Mouse (Mus musculus) MN1 (cell line): ENCODE results near the gene Gm44805.

Source experiments
- DNase-seq: peaks from one replicate; pipeline ENCODE4 v3.0.0-alpha.2; 2016; ENCODE audit warnings: low spot score

The Gm44805 gene

DNA sequence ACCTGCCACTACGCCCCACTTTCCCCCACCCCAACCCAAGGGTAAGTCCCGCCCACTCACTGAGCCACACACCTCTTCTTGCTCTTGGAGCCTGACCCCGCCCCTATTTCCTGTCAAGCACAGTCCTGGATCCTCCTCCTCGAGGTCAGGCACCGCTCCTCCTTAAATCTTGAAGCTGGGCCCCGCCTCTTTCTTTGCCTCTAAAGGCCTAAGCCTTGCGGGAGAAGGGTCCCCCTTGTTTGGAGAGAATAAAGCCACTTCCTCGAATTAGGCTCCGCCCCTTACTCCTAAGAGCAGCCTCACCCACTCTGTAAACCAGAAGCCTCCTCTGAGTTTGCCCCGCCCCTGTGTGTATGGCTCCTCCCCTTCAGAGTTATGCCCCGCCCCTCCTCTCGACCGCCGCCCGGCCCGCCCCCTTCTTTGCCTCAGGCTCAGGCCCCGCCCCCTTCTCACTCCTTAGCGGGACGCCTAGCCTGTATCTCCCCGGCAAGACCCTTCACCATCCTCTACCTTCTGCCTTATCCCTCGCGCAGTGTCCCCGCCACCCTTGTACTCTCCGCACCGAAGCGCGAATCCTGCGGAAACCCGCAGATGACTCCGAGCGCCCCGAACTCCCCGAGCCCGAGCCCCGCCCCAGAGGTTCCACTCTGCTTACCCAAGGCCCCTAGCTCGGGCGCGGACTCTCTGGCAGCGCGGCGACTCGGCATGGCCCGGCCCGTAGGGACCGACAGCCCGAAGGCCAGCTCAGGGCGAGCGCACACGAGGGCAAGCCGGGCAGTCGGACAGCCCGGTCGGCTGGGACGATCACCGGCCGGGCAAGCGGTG is 52.5 kb downstream of the Gm44805 start:
- peak; percentile 61 for DNase-seq

DNA sequence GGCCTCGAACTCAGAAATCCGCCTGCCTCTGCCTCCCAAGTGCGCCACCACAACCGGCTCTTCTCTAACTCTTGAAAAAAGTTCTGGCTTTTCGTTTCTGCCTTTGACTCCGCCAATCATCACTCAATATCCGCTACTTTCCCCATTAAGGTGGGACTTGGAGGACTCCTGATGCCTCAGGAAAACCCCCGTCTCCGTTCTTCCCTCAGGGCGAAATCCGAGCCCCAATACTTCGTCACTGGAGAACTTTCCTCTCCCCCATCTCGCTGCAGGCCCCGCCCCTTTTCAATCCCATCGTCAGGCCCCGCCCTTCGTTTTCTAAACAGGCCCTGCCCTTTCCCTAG is 53.1 kb downstream of the Gm44805 start:
- DNase-seq = no peak

DNA sequence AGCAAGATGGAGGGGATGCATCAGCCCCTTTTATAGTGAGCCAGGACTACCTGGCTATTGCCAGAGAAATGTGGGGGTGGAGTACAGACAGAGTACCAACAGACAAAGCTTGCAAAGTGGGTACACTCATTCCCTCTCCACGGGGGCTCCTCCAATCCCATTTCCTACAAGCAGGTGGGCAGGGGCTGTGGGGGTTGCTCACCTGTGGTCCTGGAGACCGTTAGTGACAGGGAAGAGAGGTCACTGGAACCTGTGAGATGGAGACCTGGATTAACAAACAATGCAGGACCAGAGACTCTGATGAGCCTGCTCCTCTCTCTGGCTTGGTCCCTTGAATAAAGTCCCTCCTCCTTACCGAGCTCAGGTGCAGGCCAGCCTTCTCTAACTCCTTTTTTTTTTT is 53.5 kb downstream of the Gm44805 start:
- no peak for DNase-seq

DNA sequence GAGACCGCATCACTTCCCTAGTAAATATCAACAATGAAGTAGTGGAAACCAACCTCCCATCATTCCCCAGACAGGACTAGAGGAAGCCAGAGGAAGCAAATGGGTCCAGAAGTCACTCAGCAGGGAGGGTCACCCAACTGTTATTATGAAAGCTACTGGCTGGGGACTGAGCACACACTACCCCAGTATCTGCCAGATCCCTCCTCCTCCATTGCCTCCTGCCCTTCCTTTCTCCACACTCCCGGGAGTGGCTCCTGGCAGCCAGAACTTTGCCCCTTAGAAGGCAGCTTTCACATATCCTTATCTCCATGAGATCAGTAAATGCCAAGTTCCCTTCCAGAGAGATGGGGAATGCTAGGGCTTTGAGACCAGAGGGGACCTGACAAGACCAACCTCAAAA is 57.8 kb downstream of the Gm44805 start:
- DNase-seq = no peak

DNA sequence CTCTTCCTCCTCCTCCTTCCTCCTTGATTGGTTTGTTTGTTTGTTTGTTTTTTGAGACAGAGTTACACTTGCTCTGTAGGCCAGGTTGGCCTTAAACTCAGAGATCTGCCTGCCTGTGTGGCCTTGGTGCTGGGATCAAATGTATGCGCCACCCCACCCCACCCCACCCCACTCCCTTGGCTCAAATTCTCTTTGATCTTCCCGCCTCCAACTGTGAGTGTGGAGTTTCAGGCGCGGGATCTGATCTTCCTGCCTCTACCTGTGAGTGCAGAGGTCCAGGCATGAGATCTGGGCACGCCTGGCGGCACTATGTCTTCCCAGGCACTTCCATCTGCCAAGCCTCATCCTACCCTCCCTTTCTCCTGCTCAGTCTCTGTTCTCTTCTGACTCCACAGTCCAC is 59.0 kb downstream of the Gm44805 start:
- DNase-seq = no peak
